Mouse (Mus musculus) fat pad, adult 2 months (tissue): Measurements from ENCODE around the gene Pign.

Source experiments
- DNase-seq: peaks from one replicate; pipeline ENCODE4 v3.0.0-alpha.2; 2011; ENCODE audit warnings: low read depth, low spot score; ENCODE audit errors: extremely low read depth

The Pign gene

DNA sequence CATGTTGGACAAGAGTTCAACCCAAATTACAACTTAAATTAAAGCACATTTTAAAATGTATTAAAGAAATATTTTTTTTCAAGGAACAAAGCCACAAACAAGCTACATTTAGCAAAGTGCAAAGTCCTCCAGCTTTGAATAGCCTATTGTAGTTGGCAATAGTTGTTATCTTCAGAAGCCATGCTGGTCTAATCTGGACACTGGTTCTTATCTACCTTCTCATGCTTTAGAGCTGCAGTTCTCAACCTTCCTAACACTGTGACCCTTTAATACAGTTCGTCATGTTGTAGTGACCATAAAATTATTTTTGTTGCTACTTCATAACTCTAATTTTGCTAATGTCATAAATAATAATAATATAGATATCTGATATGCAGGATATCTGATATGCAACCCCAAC, 99.2 kb downstream of the Pign start:
- no peak for DNase-seq

DNA sequence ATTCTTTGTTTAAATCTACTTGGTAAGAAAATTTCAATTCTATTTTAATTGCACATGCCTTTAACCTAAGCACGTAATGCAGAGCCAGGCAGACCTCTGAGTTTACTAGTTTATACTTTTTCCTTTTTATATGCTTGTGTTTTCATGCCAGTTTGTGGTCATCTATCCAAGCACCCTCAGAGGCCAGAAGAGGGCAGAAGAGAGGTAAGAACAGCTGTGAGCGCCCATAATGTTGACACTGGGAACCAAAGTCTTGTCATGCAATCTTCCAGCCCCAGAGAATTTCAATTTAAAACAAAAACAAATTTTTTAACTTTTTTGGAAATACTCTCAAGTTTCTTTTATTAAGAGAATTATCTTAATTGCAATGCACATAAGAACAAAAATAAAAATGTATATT, 99.7 kb downstream of the Pign start:
- no peak for DNase-seq

GRCm38 (mm10) chr1:105556078-105556477, 107.4 kb downstream of the Pign start:
- DNase-seq = no peak

DNA sequence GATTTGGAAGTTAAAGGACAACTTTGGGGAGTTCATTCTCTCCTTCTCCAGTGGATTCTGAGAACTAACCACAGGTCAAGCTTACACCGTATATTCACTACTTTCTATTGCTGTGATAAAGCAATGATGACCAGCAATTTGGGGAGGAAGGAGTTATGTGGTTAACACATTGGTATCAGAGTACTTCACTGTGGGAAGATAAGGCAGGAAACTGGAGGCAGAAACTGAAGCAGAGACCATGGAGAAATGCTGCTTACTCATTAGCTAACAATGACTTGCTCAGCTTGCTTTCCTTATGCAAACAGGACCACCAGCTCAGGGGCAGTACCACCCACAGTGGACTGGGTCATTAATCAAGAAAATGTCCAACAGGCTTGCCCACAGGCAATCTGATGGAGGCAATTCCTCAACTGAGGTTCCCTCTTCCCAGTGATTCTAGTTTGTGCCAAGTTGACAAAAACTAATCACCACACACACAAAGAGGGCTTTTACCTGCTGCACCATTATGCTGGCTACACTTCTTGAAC, 108.2 kb downstream of the Pign start:
- DNase-seq = no peak

DNA sequence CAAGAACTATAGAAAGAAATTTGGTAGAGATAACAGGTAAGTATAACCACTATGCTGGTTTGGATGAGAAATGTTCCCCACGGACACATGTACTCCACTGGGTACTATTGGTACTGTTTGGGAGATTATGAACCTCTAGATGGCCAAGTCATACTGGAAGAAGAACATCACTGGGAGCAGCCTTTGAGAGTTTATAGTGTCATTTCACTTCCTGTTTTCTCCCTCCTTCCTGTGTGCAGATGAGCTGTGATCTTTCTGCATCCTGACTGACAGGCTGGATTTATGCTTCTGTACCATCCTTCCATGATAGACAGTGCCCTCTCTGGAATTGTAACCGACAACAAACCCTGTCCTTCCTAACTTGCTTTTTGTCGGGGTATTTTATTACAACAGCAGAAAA, 110.3 kb downstream of the Pign start:
- DNase-seq = no peak

GRCm38 (mm10) chr1:105550163-105550562, 113.3 kb downstream of the Pign start:
- DNase-seq = no peak

GRCm38 (mm10) chr1:105549648-105550047, 113.8 kb downstream of the Pign start:
- DNase-seq = no peak

- DNase-seq = no peak
These were observed 120.4 kb downstream of the Pign start for GRCm38 (mm10) chr1:105543051-105543450.

- DNase-seq = no peak
These were observed 139.7 kb downstream of the Pign start for GRCm38 (mm10) chr1:105523768-105524167.

GRCm38 (mm10) chr1:105522321-105522720, 141.2 kb downstream of the Pign start:
- DNase-seq = no peak

DNA sequence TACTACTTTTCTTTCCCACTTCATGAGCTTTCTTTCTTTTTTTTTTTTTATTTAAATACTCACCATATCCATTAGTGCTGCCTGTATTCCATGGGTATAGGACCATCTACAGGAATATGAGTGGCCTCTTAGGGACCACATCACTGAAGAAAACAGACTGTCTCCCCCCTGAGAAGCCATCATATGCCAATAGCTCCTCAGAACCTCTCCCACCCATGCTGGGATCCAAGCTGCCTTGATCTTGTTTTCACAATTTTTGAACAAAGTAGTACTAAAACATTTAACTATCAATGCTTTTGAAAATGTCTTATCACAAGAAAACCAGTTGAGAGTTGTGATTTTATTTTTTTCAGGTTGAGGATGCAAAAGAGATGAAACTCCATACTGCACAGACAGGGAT, 145.4 kb downstream of the Pign start:
- no peak for DNase-seq

DNA sequence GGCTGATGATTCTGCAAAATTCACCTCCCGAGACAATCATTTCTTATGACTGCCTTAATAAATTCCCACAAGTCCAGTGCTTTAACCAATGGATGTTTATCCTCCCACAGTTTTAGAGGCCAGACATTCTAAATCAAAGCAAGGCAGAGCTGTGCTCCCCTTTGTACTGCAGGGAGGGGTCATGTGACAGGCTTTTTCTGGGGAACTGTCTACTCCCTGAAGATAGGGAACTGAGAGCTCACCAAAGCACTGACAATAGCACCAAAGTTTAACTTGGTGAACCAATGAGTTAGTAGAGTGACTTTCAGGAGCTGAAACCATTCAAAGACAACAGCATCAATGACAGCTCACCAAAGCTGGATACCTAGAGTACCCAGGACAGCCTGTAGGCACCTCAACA, 156.4 kb downstream of the Pign start:
- no peak for DNase-seq

DNA sequence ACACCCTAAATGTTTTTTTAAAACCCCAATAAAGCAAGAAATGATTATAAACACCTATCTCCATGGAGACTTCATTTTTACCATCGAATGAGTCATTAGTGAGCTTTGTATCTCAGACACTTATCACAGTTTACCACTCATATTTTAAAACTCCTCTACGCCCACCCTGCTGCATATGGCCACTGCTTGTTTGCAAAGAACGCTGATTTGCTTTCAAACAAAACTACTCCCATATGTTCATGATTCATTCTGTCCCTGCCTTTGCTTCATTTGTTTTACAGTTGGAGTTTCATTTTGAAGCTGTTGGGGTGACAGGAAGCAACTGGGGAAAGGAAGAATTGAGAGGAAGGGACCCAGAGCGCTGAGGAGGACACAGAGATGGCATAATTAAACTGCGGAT, 170.9 kb downstream of the Pign start:
- DNase-seq = no peak

DNA sequence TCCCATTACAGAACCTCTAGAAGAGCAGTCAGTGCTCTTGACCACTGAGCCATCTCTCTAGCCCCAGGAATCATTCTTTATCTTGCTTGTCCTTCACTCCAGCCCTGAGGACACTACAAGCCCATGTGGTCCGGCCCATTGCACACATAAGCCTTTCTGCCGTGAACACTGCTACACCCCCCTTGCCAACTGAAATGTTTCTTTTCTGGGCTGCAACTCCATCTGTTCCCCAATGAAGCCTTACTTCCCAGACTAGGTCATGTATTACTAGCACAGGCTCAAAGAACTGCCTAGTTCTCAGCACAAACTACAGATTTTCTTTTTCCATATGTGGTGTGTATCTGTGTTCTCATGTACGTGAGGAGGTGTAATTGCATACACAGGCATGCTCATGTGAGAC, 174.0 kb downstream of the Pign start:
- DNase-seq = no peak

GRCm38 (mm10) chr1:105487037-105487436, 176.4 kb downstream of the Pign start:
- peak; percentile 90 for DNase-seq
